Mouse (Mus musculus) liver, embryonic 14.5 days (tissue): ENCODE measurements around the gene Hrnr. TPM values are rescaled to one million over a fixed set of nuclear protein-coding genes. Genes with fewer than 3 reads are reported as not detected.

ENCODE experiments used
- ATAC-seq: fragments of 200-750 bp; cut with Nextera tagmentation; 2 replicates; pipeline ENCODE4 v1.8.0; 2017; ENCODE audit warnings: moderate number of reproducible peaks, mild to moderate bottlenecking, moderate library complexity; ENCODE audit not compliant: insufficient read depth
- DNase-seq, 3 experiments: peaks; one replicate each; pipeline ENCODE4 v3.0.0-alpha.2; 2012 to 2013; ENCODE audit warnings: low read depth in 3 of 3, low spot score in 3 of 3
- H3K27ac ChIP-seq: fragments of 300-500 bp; sonication (generic); 2 replicates; pipeline ENCODE4 v1.5.1; 2014; ENCODE audit warnings: moderate library complexity, mild to moderate bottlenecking, control low read depth, inconsistent platforms
- H3K27me3 ChIP-seq: fragments of 300-500 bp; sonication (generic); 2 replicates; pipeline ENCODE4 v1.6.1; 2014; ENCODE audit warnings: mild to moderate bottlenecking, low read length, moderate library complexity; ENCODE audit not compliant: control insufficient read depth, insufficient read depth
- H3K36me3 ChIP-seq: fragments of 300-500 bp; sonication (generic); replicated peaks from 2 replicates; pipeline ENCODE4 v1.6.1; 2014; ENCODE audit warnings: low read depth; ENCODE audit not compliant: control insufficient read depth, insufficient read depth
- H3K4me1 ChIP-seq, 2 experiments: fragments of 200-500 bp in 1 of 2; fragments of 300-500 bp in 1 of 2; sonication (generic) in 1 of 2; replicated peaks; 2 replicates each; pipeline ENCODE4 v1.6.1; 2012 to 2014; ENCODE audit warnings: antibody characterized with exemption in 1 of 2, inconsistent platforms in 1 of 2, low read length in 1 of 2; ENCODE audit not compliant: control insufficient read depth in 2 of 2, insufficient read depth in 2 of 2
- H3K4me2 ChIP-seq: fragments of 300-500 bp; sonication (generic); 2 replicates; pipeline ENCODE4 v1.6.1; 2014; ENCODE audit warnings: low read depth, mild to moderate bottlenecking, control low read depth, moderate library complexity
- H3K4me3 ChIP-seq, 2 experiments: fragments of 200-500 bp in 1 of 2; fragments of 300-500 bp in 1 of 2; sonication (generic) in 1 of 2; 2 replicates each; pipeline ENCODE4 v1.5.1; 2012 to 2014; ENCODE audit warnings: low read depth in 2 of 2, low read length in 2 of 2, mild to moderate bottlenecking in 2 of 2, control low read depth in 1 of 2, inconsistent platforms in 1 of 2, moderate library complexity in 1 of 2; ENCODE audit not compliant: insufficient read depth in 1 of 2
- H3K9ac ChIP-seq: fragments of 300-500 bp; sonication (generic); replicated peaks from 2 replicates; pipeline ENCODE4 v1.6.1; 2014; ENCODE audit warnings: mild to moderate bottlenecking, control low read depth, moderate library complexity
- H3K9me3 ChIP-seq: fragments of 300-500 bp; sonication (generic); 2 replicates; pipeline ENCODE4 v1.6.1; 2016; ENCODE audit warnings: low read length, mixed read lengths; ENCODE audit not compliant: control insufficient read depth
- CTCF ChIP-seq: IDR thresholded peaks from 2 replicates; pipeline ENCODE4 v1.5.1; 2016; ENCODE audit warnings: antibody characterized with exemption, low read depth, control low read depth
- EP300 ChIP-seq: IDR thresholded peaks from 2 replicates; pipeline ENCODE4 v1.6.1; 2016; ENCODE audit warnings: antibody characterized with exemption, low read depth
- WGBS: fragments of 180-500 bp; shearing (Covaris S2); extraction: QIAGEN DNeasy Blood & Tissue Kit; methylation state at CpG from one replicate; pipeline ENCODE4 v1.1.7; 2014; ENCODE audit not compliant: insufficient replicate concordance; 5-methylcytosine and 5-hydroxymethylcytosine counted together
- polyA plus RNA-seq, 2 experiments: library from polyadenylated mRNA; depleted of rRNA in 1 of 2; stranded (reverse) in 1 of 2; unstranded in 1 of 2; fragments of >200 nt; fragmentation: Nextera tagmentation in 1 of 2; extraction: Ambion mirVana in 1 of 2; gene quantifications; 2 replicates each; pipeline versions ENCODE4 v1.2.1 to v1.2.3; 2012 to 2014

Gene Hrnr
- not detected in 2 replicates for polyA plus RNA-seq (2012; rRNA removed)
- polyA plus RNA-seq (2014; fragmentation: Nextera tagmentation; extraction: Ambion mirVana), result not detected in 2 replicates

DNA sequence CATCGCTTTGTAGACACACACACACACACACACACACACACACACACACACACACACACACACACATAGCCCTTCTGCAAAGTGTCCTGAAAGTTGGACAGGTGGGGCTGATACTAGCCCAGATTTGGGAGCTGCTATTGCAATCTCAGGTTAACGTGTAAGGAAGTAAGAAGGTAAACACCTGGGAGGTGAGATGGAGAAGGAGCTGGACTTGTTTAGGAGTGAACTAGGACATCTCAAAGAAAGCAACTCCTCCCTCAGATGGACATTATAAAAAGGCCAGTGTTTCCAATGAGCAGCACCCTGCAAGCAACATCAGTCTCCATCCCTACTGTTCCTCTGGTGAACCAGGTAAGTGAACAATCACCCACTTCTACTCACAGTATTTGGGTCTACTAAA lies at the start of gene Hrnr:
TSS of gene Hrnr (plus strand) at position 301 of the 400 bp plus-strand sequence.
- Histone ChIP-seq H3K9ac (no peak within 1 kb of the TSS), H3K4me1 (no peaks in the 10 kb centered on the region), H3K4me3 (no peak within 1 kb of the TSS), H3K4me2 (no peak within 1 kb of the TSS), H3K36me3 (no peaks in the 10 kb centered on the region), H3K27me3 (no peaks in the 10 kb centered on the region), H3K9me3 (no peaks in the 10 kb centered on the region), H3K27ac (no peak within 1 kb of the TSS)
- ATAC-seq (no peak), DNase-seq (no peak)
- 63% methylated on average over 2 of the region's 2 CpGs for WGBS
- TF ChIP-seq CTCF, result no peak
- no peak for TF ChIP-seq EP300

DNA sequence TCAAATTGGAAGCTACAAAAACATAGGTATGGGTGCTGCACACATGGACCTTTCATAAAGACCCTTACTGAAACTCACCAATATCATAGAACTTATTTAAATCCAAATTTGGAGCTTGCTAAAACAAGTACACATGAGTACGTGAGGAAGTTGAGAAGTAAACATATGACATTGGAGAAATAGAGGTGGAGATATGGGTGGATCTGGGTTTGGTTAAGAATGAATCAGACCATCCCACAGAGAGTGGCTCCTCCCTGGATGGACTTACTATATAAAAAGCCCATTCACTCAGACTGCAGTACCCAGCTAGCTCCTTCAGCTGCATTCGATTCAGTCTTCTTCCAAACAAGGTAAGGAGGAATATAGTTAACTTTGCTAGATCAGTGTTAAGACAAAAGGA lies 46.3 kb upstream of the Hrnr start, which contains the start of gene Flg:
TSS of gene Flg (plus strand) at position 301 of the 400 bp plus-strand sequence.
- H3K4me2 ChIP-seq, result no peak within 1 kb of the TSS
- no peaks in the 10 kb centered on the region for H3K9me3 ChIP-seq
- no peak for ATAC-seq
- WGBS, result 62% methylated on average over 2 of the region's 2 CpGs
- TF ChIP-seq EP300 (no peak), CTCF (no peak)
- H3K27ac ChIP-seq, result no peak within 1 kb of the TSS
- no peaks in the 10 kb centered on the region for H3K4me1 ChIP-seq
- DNase-seq, result no peak
- no peaks in the 10 kb centered on the region for H3K27me3 ChIP-seq
- H3K9ac ChIP-seq, result no peak within 1 kb of the TSS
- H3K36me3 ChIP-seq, result no peaks in the 10 kb centered on the region
- H3K4me3 ChIP-seq, result no peak within 1 kb of the TSS

DNA sequence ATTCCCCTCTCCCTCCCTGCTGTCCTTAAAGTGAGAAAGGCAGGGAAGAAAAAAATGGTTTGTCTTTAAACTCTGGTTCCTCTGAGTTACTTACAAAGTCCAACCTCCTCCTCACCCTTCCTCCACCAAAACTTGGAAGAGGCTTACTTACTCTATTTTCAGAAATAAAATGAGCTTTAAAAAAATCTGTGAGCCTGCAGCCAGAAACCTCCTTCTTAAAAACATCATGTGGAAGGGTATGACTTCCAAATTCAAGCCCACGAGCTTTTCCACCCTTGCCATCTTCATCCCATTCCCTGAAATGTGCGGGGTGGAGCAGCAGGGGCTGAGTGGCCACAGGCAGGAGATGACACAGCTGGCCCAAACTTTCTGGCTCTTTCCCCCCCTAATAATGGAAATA lies 22.0 kb upstream of the Hrnr start:
- TF ChIP-seq CTCF (no peak), EP300 (no peak)
- Histone ChIP-seq H3K27ac (no peak overlapping the region), H3K9ac (no peak overlapping the region), H3K4me1 (no peaks in the 10 kb centered on the region), H3K4me3 (no peak overlapping the region), H3K9me3 (no peaks in the 10 kb centered on the region), H3K4me2 (no peak overlapping the region), H3K27me3 (no peaks in the 10 kb centered on the region), H3K36me3 (no peaks in the 10 kb centered on the region)
- 57% methylated on average over 2 of the region's 2 CpGs for WGBS
- DNase-seq, result no peak
- no peak for ATAC-seq

DNA sequence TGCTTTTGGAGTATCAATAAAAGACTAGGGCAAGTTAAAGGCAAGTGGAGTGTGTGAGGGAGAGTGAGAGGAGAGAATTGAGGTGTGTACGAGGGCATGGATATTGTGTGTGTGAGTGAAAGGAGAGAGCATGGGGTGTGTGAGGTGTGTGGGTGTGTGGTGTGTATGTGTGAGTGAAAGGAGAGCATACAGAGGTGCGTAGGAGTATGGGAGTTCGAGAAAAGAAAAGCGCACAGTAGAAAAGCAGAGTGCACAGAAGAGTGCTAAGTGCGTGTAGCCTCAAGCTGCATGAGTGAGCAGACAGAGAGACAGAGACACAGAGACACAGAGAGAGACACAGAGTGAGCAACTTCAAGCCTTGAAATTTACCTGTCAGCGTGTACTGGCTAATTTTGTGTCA lies 19.7 kb upstream of the Hrnr start:
- no peak for TF ChIP-seq CTCF
- TF ChIP-seq EP300, result no peak
- Histone ChIP-seq H3K4me1 (no peaks in the 10 kb centered on the region), H3K27ac (no peak overlapping the region), H3K4me3 (no peak overlapping the region), H3K27me3 (no peaks in the 10 kb centered on the region), H3K9ac (no peak overlapping the region), H3K36me3 (no peaks in the 10 kb centered on the region), H3K4me2 (no peak overlapping the region), H3K9me3 (no peaks in the 10 kb centered on the region)
- ATAC-seq (no peak), DNase-seq (no peak)
- WGBS, result 55% methylated on average over 6 of the region's 6 CpGs

DNA sequence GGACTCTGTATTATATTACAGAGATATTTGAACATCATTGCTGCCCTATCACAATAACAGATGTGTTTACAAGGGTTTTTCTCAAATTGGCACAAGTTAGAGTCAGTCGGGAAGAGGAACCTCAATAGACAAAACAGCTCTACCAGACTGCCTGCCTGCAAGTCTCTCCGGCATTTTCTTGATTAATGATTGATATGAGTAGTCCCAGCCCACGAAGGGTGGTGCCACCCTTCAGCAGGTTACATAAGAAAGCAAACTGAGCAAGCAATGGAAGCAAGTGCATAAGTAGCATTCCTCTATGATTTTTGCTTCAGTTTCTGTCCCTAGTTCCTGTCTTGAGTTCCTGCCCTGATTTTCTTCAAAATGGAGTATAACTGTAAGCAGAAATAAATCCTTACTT lies 17.7 kb upstream of the Hrnr start:
- no peak for TF ChIP-seq EP300
- TF ChIP-seq CTCF, result no peak
- Histone ChIP-seq H3K4me2 (no peak overlapping the region), H3K9me3 (no peaks in the 10 kb centered on the region), H3K9ac (no peak overlapping the region), H3K4me1 (no peaks in the 10 kb centered on the region), H3K27ac (no peak overlapping the region), H3K27me3 (no peaks in the 10 kb centered on the region), H3K4me3 (no peak overlapping the region), H3K36me3 (no peaks in the 10 kb centered on the region)
- no peak for DNase-seq
- 46% methylated on average over 3 of the region's 3 CpGs for WGBS
- no peak for ATAC-seq
